Mouse (Mus musculus) heart, adult 11 months (tissue): ENCODE results near the gene Gm9970.

Source experiments
- DNase-seq: peaks from one replicate; pipeline ENCODE4 v3.0.0; 2022

Gm9970 gene

DNA sequence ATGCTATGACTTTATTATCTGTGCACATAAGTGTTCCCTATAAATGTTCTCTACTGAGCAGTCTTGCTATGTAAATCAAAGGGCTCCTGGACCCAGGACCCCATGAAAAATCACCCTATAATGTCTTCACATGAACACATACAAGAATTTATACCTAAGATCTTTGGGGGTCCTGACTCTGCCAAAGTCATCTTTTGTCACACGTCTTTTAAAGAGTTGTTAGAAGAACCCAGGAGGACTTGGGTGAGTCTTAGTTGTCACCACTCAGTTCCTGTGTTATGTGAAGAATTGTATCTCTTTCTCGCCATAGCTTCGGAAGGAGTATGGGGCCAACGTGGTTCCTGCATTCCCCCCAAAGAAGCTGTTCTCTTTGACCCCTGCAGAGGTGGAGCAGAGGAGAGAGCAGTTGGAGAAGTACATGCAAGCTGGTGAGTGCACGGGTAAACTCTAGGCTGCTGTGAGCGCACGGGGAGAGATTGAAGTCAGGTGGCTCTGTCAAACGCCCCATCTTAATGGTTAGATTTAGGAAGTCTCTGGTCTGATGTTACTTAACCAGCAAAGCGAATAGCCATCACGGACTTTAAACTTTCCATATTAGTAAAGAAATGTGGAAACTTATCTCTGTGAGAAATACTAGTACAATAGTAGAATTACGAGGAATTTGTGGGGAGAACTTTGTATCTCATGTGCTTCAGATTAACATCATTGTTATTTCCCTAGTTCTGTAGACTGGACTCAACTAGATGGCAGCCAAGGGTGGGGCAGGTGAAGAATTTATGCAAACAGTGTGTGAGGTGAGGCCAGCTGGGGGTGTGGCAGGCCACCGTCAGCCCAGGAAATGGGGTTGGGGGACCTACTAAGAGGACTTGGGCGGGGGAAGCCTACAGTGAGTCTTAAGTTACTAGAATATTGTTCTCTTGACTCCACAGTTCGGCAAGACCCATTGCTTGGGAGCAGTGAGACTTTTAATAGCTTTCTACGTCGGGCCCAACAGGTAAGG, 46.2 kb downstream of the Gm9970 start:
- DNase-seq = peak; percentile 87

DNA sequence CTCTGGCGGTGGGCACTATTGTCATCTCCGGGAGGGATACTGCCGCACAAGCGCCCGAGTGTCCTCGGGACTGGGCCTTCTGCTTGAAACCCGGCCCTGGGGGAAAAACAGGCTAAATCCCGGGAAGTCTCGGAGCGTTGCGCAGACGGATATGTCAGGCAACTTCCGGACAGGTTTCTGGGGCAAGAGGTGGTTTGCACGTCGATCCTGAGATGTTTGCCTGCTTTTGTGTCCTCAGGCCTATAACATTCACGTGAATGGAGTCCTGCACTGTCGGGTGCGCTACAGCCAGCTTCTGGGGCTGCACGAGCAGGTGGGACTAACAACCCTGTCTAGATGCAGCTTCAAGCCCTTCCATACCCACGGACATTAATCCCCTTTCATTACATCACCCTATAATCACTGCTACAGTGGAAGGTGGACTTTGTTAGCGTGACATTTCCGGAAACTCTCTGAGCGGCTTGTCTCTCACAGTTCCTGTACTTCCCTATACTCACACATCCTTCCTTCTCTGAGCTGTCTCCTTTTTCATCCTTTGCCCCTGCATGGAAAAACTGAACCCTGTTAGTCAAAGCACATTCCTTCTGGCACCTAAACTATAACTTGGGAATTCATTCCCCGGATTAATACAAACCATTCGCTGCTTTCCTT, 47.3 kb downstream of the Gm9970 start:
- DNase-seq = no peak

DNA sequence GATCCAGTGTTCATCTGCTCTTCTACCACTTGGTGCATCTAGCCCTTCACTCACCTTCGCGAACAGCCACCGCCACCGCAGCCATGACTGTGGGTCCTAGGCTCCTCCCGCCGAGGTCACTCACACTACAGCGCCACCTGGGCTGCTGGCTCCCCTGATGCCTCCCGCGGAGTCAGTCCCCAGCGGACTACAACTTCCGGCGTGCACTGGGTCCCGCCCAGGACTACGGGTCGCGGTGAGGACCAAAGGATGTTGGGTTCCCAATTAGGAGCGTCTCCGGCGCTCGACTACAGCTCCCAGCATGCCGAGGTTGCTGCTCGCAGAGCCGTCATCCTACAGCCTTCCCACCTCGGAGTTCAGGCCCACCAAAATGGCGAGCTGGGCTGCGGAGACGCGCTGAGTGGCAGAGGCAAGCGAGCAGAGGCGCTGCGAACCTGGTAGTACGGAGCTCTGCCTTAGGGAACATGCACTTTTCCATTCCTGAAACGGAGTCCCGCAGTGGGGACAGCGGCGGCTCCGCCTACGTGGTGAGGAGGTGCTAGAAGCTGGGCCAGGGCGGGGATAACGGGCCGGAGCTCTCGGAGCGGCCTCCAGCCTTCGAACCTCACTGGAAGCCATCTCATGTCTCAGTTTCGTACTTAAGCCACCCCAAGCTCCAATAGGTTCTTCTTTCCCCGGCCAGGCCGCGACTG, 47.9 kb downstream of the Gm9970 start, which contains the start of the genes Snx17 and Eif2b4:
TSS of gene Snx17 (plus strand) at position 289 of the 692 bp plus-strand sequence.
TSS of gene Eif2b4 (minus strand) at position 492 of the 692 bp plus-strand sequence.
- DNase-seq = peak; percentile 100

DNA sequence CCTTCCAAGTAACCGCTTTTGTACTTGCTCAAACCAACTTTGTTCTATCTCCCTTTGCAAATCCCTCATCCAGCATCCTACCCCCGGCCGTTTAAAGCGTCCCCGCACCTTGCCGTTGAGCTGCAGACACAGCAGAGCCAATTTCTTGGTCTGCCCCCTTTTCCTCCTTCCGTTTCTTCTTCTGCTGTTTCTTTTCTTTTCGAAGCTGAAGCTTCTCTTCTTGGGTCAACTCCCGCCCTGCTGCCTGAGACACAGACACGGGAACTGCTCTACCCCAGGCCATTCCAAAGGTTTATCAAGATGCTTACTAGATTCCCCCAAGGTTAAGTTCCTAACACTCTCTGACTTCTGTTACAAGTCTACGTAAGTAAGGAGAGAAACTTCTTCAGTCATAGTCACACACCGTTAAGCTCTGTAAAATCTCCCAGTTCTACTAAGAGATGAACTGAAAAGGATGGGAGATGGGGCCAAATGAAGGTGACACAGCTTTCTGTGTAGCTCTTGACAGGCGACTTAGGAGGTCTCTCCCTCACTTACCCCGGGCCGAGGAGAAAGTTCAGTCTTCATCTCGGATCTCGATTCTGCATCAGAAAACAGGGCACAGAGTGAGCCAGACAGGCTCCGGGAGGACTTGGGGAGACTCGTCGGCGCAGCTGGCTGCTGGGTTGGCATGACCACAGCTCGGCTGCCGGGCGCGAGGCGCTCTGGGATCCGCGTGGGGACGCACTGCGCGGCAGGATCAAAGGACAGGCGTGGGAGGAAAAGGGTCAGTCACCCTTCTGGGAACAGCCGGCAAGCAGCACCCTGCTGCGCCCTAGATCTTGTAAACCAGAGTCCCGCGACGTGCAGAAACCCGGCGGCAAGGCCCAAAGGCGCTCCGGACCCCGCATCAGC, 48.7 kb downstream of the Gm9970 start:
- peak; percentile 67 for DNase-seq
